Mouse (Mus musculus) lung, postnatal 0 days (tissue): ENCODE measurements around the gene Snap29.

ENCODE experiments used
- CTCF ChIP-seq: IDR thresholded peaks from 2 replicates; pipeline ENCODE4 v1.5.1; 2016; ENCODE audit warnings: antibody characterized with exemption, mild to moderate bottlenecking
- EP300 ChIP-seq: IDR thresholded peaks from 2 replicates; pipeline ENCODE4 v1.6.1; 2016; ENCODE audit warnings: antibody characterized with exemption, mild to moderate bottlenecking, control low read depth

- TF ChIP-seq CTCF (no peak), EP300 (no peak)
These were observed 57.4 kb downstream of the Snap29 start for GRCm38 (mm10) chr16:17463184-17463583.
